Comparison of ENCODE assay signal across 19 mouse cellular contexts in the genomic region with DNA sequence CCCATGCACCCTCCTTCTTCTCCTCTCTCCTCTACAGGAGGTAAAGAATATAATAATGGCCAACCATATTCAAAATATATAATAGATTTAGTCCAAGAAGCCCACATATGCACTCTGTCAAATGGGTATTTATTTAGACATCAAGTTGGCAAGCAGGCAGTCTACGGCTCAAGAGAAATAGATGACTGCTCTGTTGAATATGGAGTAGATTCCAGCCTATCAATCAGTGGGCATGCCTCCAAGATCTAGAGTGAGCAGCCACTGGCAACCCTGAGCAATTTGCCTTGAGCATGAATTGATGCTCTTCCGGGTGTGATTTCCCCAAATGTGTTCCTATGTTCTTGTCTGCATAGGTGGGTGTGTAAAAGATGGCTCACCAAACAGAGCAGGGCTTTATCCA.
"Had no signal": no experiment of that assay in that cellular context is flagged by ENCODE, and none has a peak within 500 bp of the region (broad histone marks: within the 10 kb centered on the region; RNA-seq: fewer than 3 reads in every experiment).

No protein-coding gene starts in this region.

- H3K27me3 ChIP-seq: midbrain, embryonic 12.5 days; neural tube, embryonic 13.5 days had no signal

- H3K27ac ChIP-seq: left cerebral cortex, adult 2 months; liver, embryonic 14.5 days; midbrain, embryonic 12.5 days; neural tube, embryonic 13.5 days had no signal

- H3K4me3 ChIP-seq: left cerebral cortex, adult 2 months; midbrain, embryonic 12.5 days; myocyte; neural tube, embryonic 13.5 days had no signal

- H3K36me3 ChIP-seq: midbrain, embryonic 12.5 days; neural tube, embryonic 13.5 days had no signal

- H3K9ac ChIP-seq: liver, embryonic 14.5 days; liver, postnatal 0 days; midbrain, embryonic 12.5 days; neural tube, embryonic 13.5 days had no signal

- H3K4me1 ChIP-seq: midbrain, embryonic 12.5 days; neural tube, embryonic 13.5 days had no signal

- H3K4me2 ChIP-seq: liver, embryonic 11.5 days; midbrain, embryonic 12.5 days; neural tube, embryonic 13.5 days had no signal

- ATAC-seq: liver, postnatal 0 days; midbrain, embryonic 16.5 days had no signal

- DNase-seq: kidney, adult 2 months; kidney, postnatal 10 days; kidney, postnatal 36 days; layer of hippocampus, postnatal 36 days; liver, postnatal 0 days; lung, postnatal 14 days; lung, postnatal 4 days; retina, postnatal 1 day; right cerebral cortex, postnatal 25 days; spleen, adult 18-20 months; thymus, adult 18-20 months; thymus, postnatal 36 days had no signal

- H3K9me3 ChIP-seq: midbrain, embryonic 12.5 days; neural tube, embryonic 13.5 days had no signal
